ENCODE assay signal across 21 mouse cellular contexts in genomic region chr10:84562121-84562520, GRCm38 (mm10). TPM values are rescaled to one million over a fixed set of nuclear protein-coding genes. Genes with fewer than 3 reads are reported as not detected.
DNase-seq lines count a peak whose midpoint lies in the region; ATAC-seq and TF ChIP-seq lines count a peak whose summit lies in the region.
"Had no signal": no experiment of that assay in that cellular context is flagged by ENCODE, and none has a peak within 500 bp of the region (broad histone marks: within the 10 kb centered on the region; RNA-seq: fewer than 3 reads in every experiment).

No protein-coding gene starts in this region.

- no peak overlapping the region for H3K4me3 ChIP-seq in hindbrain, embryonic 10.5 days
- H3K4me3 ChIP-seq in hindbrain, postnatal 0 days (ENCODE audit: low read length): no peak overlapping the region
- H3K4me3 ChIP-seq in ES-E14 (ENCODE audit: insufficient read depth in 1 of 2, low read depth in 1 of 2, low read length in 2 of 2, poor library complexity in 1 of 2, severe bottlenecking in 1 of 2): no peak overlapping the region
- H3K4me3 ChIP-seq in limb, embryonic 12.5 days (replicated peaks): no peak overlapping the region
- no peak overlapping the region for H3K4me3 ChIP-seq in forebrain, embryonic 11.5 days (ENCODE audit: low read depth, low read length)
- H3K4me3 ChIP-seq: intestine, embryonic 15.5 days; limb, embryonic 13.5 days; lung, embryonic 15.5 days; midbrain, embryonic 12.5 days; stomach, embryonic 15.5 days had no signal

- H3K4me2 ChIP-seq in hindbrain, postnatal 0 days (ENCODE audit: low read depth, low read length): no peak overlapping the region
- H3K4me2 ChIP-seq in limb, embryonic 12.5 days: no peak overlapping the region
- H3K4me2 ChIP-seq in forebrain, embryonic 11.5 days (ENCODE audit: low read depth, low read length, severe bottlenecking): no peak overlapping the region
- H3K4me2 ChIP-seq: heart, embryonic 11.5 days; intestine, embryonic 15.5 days; limb, embryonic 13.5 days; liver, embryonic 11.5 days; lung, embryonic 15.5 days; midbrain, embryonic 12.5 days; stomach, embryonic 15.5 days had no signal

- H3K27me3 ChIP-seq in hindbrain, embryonic 10.5 days (ENCODE audit: insufficient read depth, poor library complexity, severe bottlenecking): peaks cover 3% of the 10 kb centered on the region; the same call in 1 of the 2 replicates
- H3K27me3 ChIP-seq in hindbrain, postnatal 0 days (ENCODE audit: insufficient read depth, low read length): no peaks in the 10 kb centered on the region
- no peaks in the 10 kb centered on the region for H3K27me3 ChIP-seq in limb, embryonic 12.5 days
- no peaks in the 10 kb centered on the region for H3K27me3 ChIP-seq in forebrain, embryonic 11.5 days (ENCODE audit: control insufficient read depth, insufficient read depth, low read length)
- H3K27me3 ChIP-seq: intestine, embryonic 15.5 days; lung, embryonic 15.5 days; stomach, embryonic 15.5 days had no signal

- peaks cover 10% of the 10 kb centered on the region for H3K4me1 ChIP-seq in hindbrain, embryonic 10.5 days (replicated peaks)
- H3K4me1 ChIP-seq in hindbrain, postnatal 0 days (ENCODE audit: insufficient read depth, low read length): no peaks in the 10 kb centered on the region
- H3K4me1 ChIP-seq in ES-E14 (ENCODE audit: control insufficient read depth in 2 of 2, insufficient read depth in 2 of 2, low read length in 2 of 2, poor library complexity in 1 of 2): peaks cover 2 to 3% of the 10 kb centered on the region in 2 experiments; a peak in 3 of 4 replicates
- peaks cover 22% of the 10 kb centered on the region for H3K4me1 ChIP-seq in limb, embryonic 12.5 days (replicated peaks)
- no peaks in the 10 kb centered on the region for H3K4me1 ChIP-seq in forebrain, embryonic 11.5 days (replicated peaks; ENCODE audit: control insufficient read depth, insufficient read depth, low read length)
- H3K4me1 ChIP-seq: intestine, embryonic 15.5 days; midbrain, embryonic 12.5 days; stomach, embryonic 15.5 days had no signal

- peak; percentile 31 for DNase-seq in hindbrain, embryonic 10.5 days (ENCODE audit: low spot score)
- no peak for DNase-seq in hindbrain, postnatal 0 days (ENCODE audit: low spot score)
- DNase-seq in ES-E14 (ENCODE audit: low read depth, low spot score): no peak
- peak; percentile 72 for DNase-seq in embryo, embryonic 10.5 days (ENCODE audit: low spot score)
- no peak for DNase-seq in forebrain, embryonic 11.5 days (ENCODE audit: low spot score)
- DNase-seq in heart, adult 8-10 months (ENCODE audit: low spot score): no peak
- DNase-seq: adrenal gland, postnatal 10 days; gastrocnemius, postnatal 25 days; heart, postnatal 36 days; right cerebral cortex, postnatal 25 days had no signal

- ATAC-seq in hindbrain, postnatal 0 days: no peak
- ATAC-seq in limb, embryonic 12.5 days (ENCODE audit: insufficient number of reproducible peaks, insufficient read depth, low FRiP score, low TSS enrichment, low read depth): no peak
- no peak for ATAC-seq in activated CD4-positive, CD25-positive, alpha-beta regulatory T cell, adult 4 months
- ATAC-seq in forebrain, embryonic 11.5 days (replicated peaks; ENCODE audit: low FRiP score): no peak
- ATAC-seq: forebrain, embryonic 14.5 days; hindbrain, embryonic 16.5 days had no signal

- in situ Hi-C loops in ES-E14 (cut with MboI; ENCODE audit: low sequenced_read_pairs in 2 of 2, unreplicated experiment in 2 of 2): no loop called here

- no peak for TF ChIP-seq CTCF in hindbrain, postnatal 0 days (IDR thresholded peaks at IDR 0.05; ENCODE audit: low read depth)

- H3K36me3 ChIP-seq in hindbrain, embryonic 10.5 days: no peaks in the 10 kb centered on the region
- no peaks in the 10 kb centered on the region for H3K36me3 ChIP-seq in hindbrain, postnatal 0 days (ENCODE audit: insufficient read depth, low read length)
- H3K36me3 ChIP-seq in ES-E14 (ENCODE audit: control insufficient read depth, insufficient read depth, low read length, poor library complexity, severe bottlenecking): no peaks in the 10 kb centered on the region
- H3K36me3 ChIP-seq in limb, embryonic 12.5 days: no peaks in the 10 kb centered on the region
- no peaks in the 10 kb centered on the region for H3K36me3 ChIP-seq in forebrain, embryonic 11.5 days (ENCODE audit: control insufficient read depth, insufficient read depth, low read length)
- H3K36me3 ChIP-seq: intestine, embryonic 15.5 days; limb, embryonic 13.5 days; lung, embryonic 15.5 days; midbrain, embryonic 12.5 days; stomach, embryonic 15.5 days had no signal

- H3K27ac ChIP-seq in hindbrain, embryonic 10.5 days: no peak overlapping the region
- no peak overlapping the region for H3K27ac ChIP-seq in hindbrain, postnatal 0 days
- H3K27ac ChIP-seq in ES-E14 (ENCODE audit: insufficient read depth, low read depth, low read length, poor library complexity, severe bottlenecking): no peak overlapping the region
- peak overlapping the region; percentile 31; the same call in 1 of the 2 replicates for H3K27ac ChIP-seq in limb, embryonic 12.5 days
- H3K27ac ChIP-seq in forebrain, embryonic 11.5 days (ENCODE audit: low read depth, low read length): no peak overlapping the region
- H3K27ac ChIP-seq: intestine, embryonic 15.5 days; limb, embryonic 13.5 days; lung, embryonic 15.5 days; midbrain, embryonic 12.5 days had no signal

- no peak overlapping the region for H3K9ac ChIP-seq in hindbrain, postnatal 0 days (replicated peaks; ENCODE audit: low read length)
- H3K9ac ChIP-seq in ES-E14 (ENCODE audit: insufficient read depth, low read depth, low read length, poor library complexity, severe bottlenecking): peak overlapping the region; percentile 3; the same call in 1 of the 2 replicates
- H3K9ac ChIP-seq in limb, embryonic 12.5 days (replicated peaks): no peak overlapping the region
- H3K9ac ChIP-seq in forebrain, embryonic 11.5 days (ENCODE audit: low read length): no peak overlapping the region
- H3K9ac ChIP-seq: intestine, embryonic 15.5 days; limb, embryonic 13.5 days; lung, embryonic 15.5 days; midbrain, embryonic 12.5 days; stomach, embryonic 15.5 days had no signal

- 53% methylated on average over 5 of the region's 5 CpGs for WGBS in hindbrain, embryonic 10.5 days
- 63% methylated on average over 5 of the region's 5 CpGs for WGBS in hindbrain, postnatal 0 days
- WGBS in limb, embryonic 12.5 days: 51% methylated on average over 5 of the region's 5 CpGs
- 79% methylated on average over 5 of the region's 5 CpGs for WGBS in forebrain, embryonic 11.5 days

- H3K9me3 ChIP-seq in hindbrain, embryonic 10.5 days: peaks cover 13% of the 10 kb centered on the region
- 0 out of 2 replicates have a peak, but pooled peaks cover 3% of the 10 kb centered on the region for H3K9me3 ChIP-seq in hindbrain, postnatal 0 days (ENCODE audit: low read length)
- H3K9me3 ChIP-seq in ES-E14 (ENCODE audit: control insufficient read depth, insufficient read depth, low read depth, low read length): no peaks in the 10 kb centered on the region
- peaks cover 11% of the 10 kb centered on the region for H3K9me3 ChIP-seq in limb, embryonic 12.5 days
- peaks cover 3% of the 10 kb centered on the region; the same call in 1 of the 2 replicates for H3K9me3 ChIP-seq in forebrain, embryonic 11.5 days (ENCODE audit: control insufficient read depth, low read length)
- H3K9me3 ChIP-seq: intestine, embryonic 15.5 days; lung, embryonic 15.5 days; stomach, embryonic 15.5 days had no signal

TF ChIP-seq in ES-E14, 5 proteins besides CTCF, POLR2A, EP300 and RAD21:
- no peak for TF ChIP-seq MAFK (IDR thresholded peaks at IDR 0.05; ENCODE audit: insufficient read depth, low read depth, low read length)
- TF ChIP-seq CHD2 (IDR thresholded peaks at IDR 0.05; ENCODE audit: low read depth, low read length): 0 out of 2 replicates have a peak, but pooled peaks have one; percentile 45

RNA-seq across cellular contexts. Expression of gene Tcp11l2, which starts 14.3 kb away (rescaled TPM):
- polyA plus RNA-seq in hindbrain, embryonic 10.5 days (2016; fragmentation: Nextera tagmentation; extraction: Ambion mirVana): 3.3 and 6.6 TPM in 2 replicates
- 8.1 and 11.2 TPM in 2 replicates for total RNA-seq in hindbrain, postnatal 0 days (2014; rRNA removed)
- polyA plus RNA-seq in hindbrain, postnatal 0 days (2015; fragmentation: Nextera tagmentation; extraction: Ambion mirVana): 18.9 and 20.0 TPM in 2 replicates
- total RNA-seq in ES-E14 (2012; rRNA removed): 2.8 and 2.9 TPM in 2 replicates
- 15.0 and 15.4 TPM in 2 replicates for polyA plus RNA-seq in limb, embryonic 12.5 days (2016; fragmentation: Nextera tagmentation; extraction: Ambion mirVana)
- polyA plus RNA-seq in activated CD4-positive, CD25-positive, alpha-beta regulatory T cell, adult 4 months (2017; shearing (Covaris generic)): 100 to 1,000 TPM; 168 to 171 TPM
- polyA plus RNA-seq in forebrain, embryonic 11.5 days (2014; fragmentation: Nextera tagmentation; extraction: Ambion mirVana): 4.9 and 5.1 TPM in 2 replicates
- 100 to 1,000 TPM in 3 of 4 experiments, 10 to 100 TPM in 1; 89.2 to 200 (median 123) TPM for total RNA-seq in heart, adult 8-10 months (2022)

RNA-seq across cellular contexts. Expression of gene Ckap4, which starts 28.3 kb away (rescaled TPM):
- 72.6 and 77.2 TPM in 2 replicates for polyA plus RNA-seq in hindbrain, embryonic 10.5 days (2016; fragmentation: Nextera tagmentation; extraction: Ambion mirVana)
- total RNA-seq in hindbrain, postnatal 0 days (2014; rRNA removed): 53.1 and 58.7 TPM in 2 replicates
- polyA plus RNA-seq in hindbrain, postnatal 0 days (2015; fragmentation: Nextera tagmentation; extraction: Ambion mirVana): 50.9 and 52.1 TPM in 2 replicates
- total RNA-seq in ES-E14 (2012; rRNA removed): 86.8 and 120 TPM in 2 replicates
- 102 and 106 TPM in 2 replicates for polyA plus RNA-seq in limb, embryonic 12.5 days (2016; fragmentation: Nextera tagmentation; extraction: Ambion mirVana)
- under 1 TPM in 1 of 2 experiments, not detected in 1; 0.12 TPM for polyA plus RNA-seq in activated CD4-positive, CD25-positive, alpha-beta regulatory T cell, adult 4 months (2017; shearing (Covaris generic))
- polyA plus RNA-seq in forebrain, embryonic 11.5 days (2014; fragmentation: Nextera tagmentation; extraction: Ambion mirVana): 68.0 and 77.4 TPM in 2 replicates
- 10 to 100 TPM; 18.2 to 26.3 (median 22.8) TPM for total RNA-seq in heart, adult 8-10 months (2022)

RNA-seq across cellular contexts. Expression of gene Polr3b, which starts 60.0 kb away (rescaled TPM):
- 13.2 and 15.6 TPM in 2 replicates for polyA plus RNA-seq in hindbrain, embryonic 10.5 days (2016; fragmentation: Nextera tagmentation; extraction: Ambion mirVana)
- total RNA-seq in hindbrain, postnatal 0 days (2014; rRNA removed): 7.8 and 11.1 TPM in 2 replicates
- polyA plus RNA-seq in hindbrain, postnatal 0 days (2015; fragmentation: Nextera tagmentation; extraction: Ambion mirVana): 8.7 and 10.1 TPM in 2 replicates
- 29.2 and 30.4 TPM in 2 replicates for total RNA-seq in ES-E14 (2012; rRNA removed)
- polyA plus RNA-seq in limb, embryonic 12.5 days (2016; fragmentation: Nextera tagmentation; extraction: Ambion mirVana): 20.3 and 20.5 TPM in 2 replicates
- polyA plus RNA-seq in activated CD4-positive, CD25-positive, alpha-beta regulatory T cell, adult 4 months (2017; shearing (Covaris generic)): 10 to 100 TPM; 11.8 to 13.3 TPM
- polyA plus RNA-seq in forebrain, embryonic 11.5 days (2014; fragmentation: Nextera tagmentation; extraction: Ambion mirVana): 16.9 TPM in 2 replicates
- total RNA-seq in heart, adult 8-10 months (2022): 10 to 100 TPM; 10.7 to 11.6 (median 11.0) TPM

Comparison
In these comparisons a context has a peak if more than half of its experiments do, and no peak if none do; other contexts are left out.
1. DNase-seq: peak in hindbrain, embryonic 10.5 days (single experiment) and embryo, embryonic 10.5 days (single experiment); none in hindbrain, postnatal 0 days (single experiment), ES-E14 (single experiment), forebrain, embryonic 11.5 days (single experiment) and heart, adult 8-10 months (single experiment).
2. RNA of gene Ckap4, which starts 28.3 kb away (polyA plus RNA-seq): 102 to 106 TPM in limb, embryonic 12.5 days, 72.6 to 77.2 TPM in hindbrain, embryonic 10.5 days, 68.0 to 77.4 TPM in forebrain, embryonic 11.5 days and 50.9 to 52.1 TPM in hindbrain, postnatal 0 days; 0.12 TPM in activated CD4-positive, CD25-positive, alpha-beta regulatory T cell, adult 4 months; every median in the first group is over 10 times any median in the second.